Mouse (Mus musculus) CD4-positive naive resting alpha-beta T cell, adult 76 days (primary cell): ENCODE data around the gene Psmd7. TPM values are rescaled to one million over a fixed set of nuclear protein-coding genes. Genes with fewer than 3 reads are reported as not detected.

Source experiments
- total RNA-seq: library from RNA; stranded (reverse); gene quantifications from one replicate; pipeline ENCODE4 v1.2.4, GENCODE M21; 2023

The Psmd7 gene
- total RNA-seq, result 43.5 TPM

GRCm38 (mm10) chr8:107587995-107588780 is at the start of gene Psmd7:
Gene Psmd7 (minus strand): TSS chr8:107588464.

Other genes starting within 250 kb of the Psmd7 start
- not detected for gene Nqo1, start 185.3 kb downstream of the Psmd7 start, total RNA-seq
- 76.3 TPM for gene Nob1, start 163.4 kb downstream of the Psmd7 start, total RNA-seq
- 120 TPM for gene Wwp2, start 152.1 kb downstream of the Psmd7 start, total RNA-seq